Mouse (Mus musculus): ENCODE results near the gene Ms4a4a.
"Not testable (repeated sequence)": the region's sequence is repeated elsewhere in the genome, so short reads cannot be mapped to it uniquely, and the experiment has no call there.

DNA sequence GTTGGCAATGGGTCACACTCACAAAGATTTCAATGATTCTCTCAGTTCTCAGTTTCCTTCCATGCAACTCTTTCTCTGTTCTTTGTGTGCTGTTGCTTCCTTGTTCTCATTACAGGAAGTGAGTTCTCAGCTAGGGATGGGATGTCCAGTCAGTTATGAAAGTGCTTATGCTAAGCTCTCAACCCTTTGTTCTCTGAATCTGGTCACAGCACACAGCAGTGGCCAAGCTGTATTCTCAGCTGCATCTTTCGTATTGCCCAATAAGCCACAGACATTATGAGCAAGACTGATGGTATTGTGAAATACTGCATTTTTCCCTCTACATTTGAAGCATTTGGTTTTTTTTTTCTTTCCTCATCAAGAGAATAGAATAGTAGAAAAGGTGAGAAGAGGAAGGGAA, 55.9 kb downstream of the Ms4a4a start:
- not testable (repeated sequence) for TF ChIP-seq CTCF, POLR2A (IDR thresholded peaks at IDR 0.05; ENCODE audit: extremely low read depth, insufficient read depth, low read length)

Measured in cortical plate, adult 2 months (tissue).